Mouse (Mus musculus): ENCODE data around the gene Arhgef25.

GRCm38 (mm10) chr10:127225732-127226131, 35.8 kb upstream of the Arhgef25 start:
- TF ChIP-seq CTCF (conservative IDR thresholded peaks at IDR 0.05; ENCODE audit: low read length), result no peak
- no peak for TF ChIP-seq NANOG (IDR thresholded peaks at IDR 0.05; ENCODE audit: borderline replicate concordance, low read length)
- TF ChIP-seq POU5F1 (IDR thresholded peaks at IDR 0.05; ENCODE audit: borderline replicate concordance, low read length), result no peak

Data from E14TG2a.4 (cell line).